Mouse (Mus musculus): ENCODE data around the gene Cfb. TPM values are rescaled to one million over a fixed set of nuclear protein-coding genes. Genes with fewer than 3 reads are reported as not detected.

Gene Cfb
- 0.19 and 0.20 TPM in 2 replicates for total RNA-seq (2012; rRNA removed)
- polyA plus RNA-seq (2012; ENCODE audit: insufficient read depth in 1 of 2, insufficient read length in 2 of 2, low read depth in 1 of 2, low replicate concordance in 2 of 2, missing spikeins in 1 of 2) = 1 to 10 TPM in 1 of 2 experiments, not detected in 1; 3.1 TPM

DNA sequence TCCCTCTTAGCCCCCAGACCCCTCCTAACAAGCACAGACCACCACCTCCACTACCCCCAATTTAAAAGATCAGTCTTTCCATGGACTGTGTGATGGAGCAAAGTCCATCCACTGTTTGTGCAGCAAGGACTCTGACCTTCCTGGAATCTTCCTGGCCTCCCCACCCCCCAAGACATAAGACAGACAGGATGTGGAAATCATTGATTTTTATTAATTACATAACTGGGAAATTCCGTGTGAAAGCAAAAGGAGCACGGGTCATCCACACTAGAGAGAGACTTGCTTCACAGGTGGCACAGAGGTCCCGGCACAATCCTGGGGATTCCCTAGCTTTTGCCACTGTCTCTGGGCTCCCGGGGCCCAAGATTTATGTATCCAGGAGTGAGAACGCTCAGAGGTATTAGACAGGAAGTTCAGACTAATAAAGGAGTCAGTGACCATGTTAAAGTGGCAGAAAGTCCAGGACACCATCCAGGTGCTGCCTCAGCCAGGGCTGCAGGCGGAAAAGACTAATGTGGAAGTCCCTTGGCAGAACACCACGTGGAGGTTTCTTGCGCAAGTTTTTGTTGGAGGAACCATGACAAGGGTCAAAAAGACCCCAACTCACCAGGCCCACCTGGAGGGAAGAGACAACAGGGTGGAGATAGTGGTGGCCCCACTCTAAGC lies at the start of gene Cfb:
TSS of gene Cfb (minus strand) at position 103 of the 666 bp plus-strand sequence.
- Histone ChIP-seq H3K27ac (ENCODE audit: control insufficient read depth, low read depth, low read length) (no peak within 1 kb of the TSS), H3K36me3 (ENCODE audit: control insufficient read depth in 1 of 2, insufficient read depth in 2 of 2, low read length in 2 of 2) (no peaks in the 10 kb centered on the region), H3K9me3 (replicated peaks; ENCODE audit: insufficient read depth, low read length) (no peaks in the 10 kb centered on the region), H3K79me2 (ENCODE audit: control insufficient read depth, insufficient read depth, low read length, poor library complexity) (no peaks in the 10 kb centered on the region), H3K4me3 (ENCODE audit: control insufficient read depth in 1 of 2, insufficient read depth in 1 of 2, low read depth in 2 of 2, low read length in 2 of 2) (no peak within 1 kb of the TSS), H3K27me3 (ENCODE audit: control insufficient read depth in 1 of 2, insufficient read depth in 2 of 2, low read length in 2 of 2) (peaks cover 0 to 1% of the 10 kb centered on the region in 2 experiments; a peak in 1 of 4 replicates), H3K4me1 (ENCODE audit: control insufficient read depth in 1 of 2, insufficient read depth in 2 of 2, low read length in 2 of 2) (no peaks in the 10 kb centered on the region), H3K9ac (ENCODE audit: control insufficient read depth, low read depth, low read length, poor library complexity, severe bottlenecking) (no peak within 1 kb of the TSS)
- no peak for TF ChIP-seq BHLHE40 (IDR thresholded peaks at IDR 0.05; ENCODE audit: borderline replicate concordance, low read depth, low read length)
- no peak for TF ChIP-seq MAZ (IDR thresholded peaks at IDR 0.05; ENCODE audit: low read depth, low read length)
- TF ChIP-seq ETS1 (IDR thresholded peaks at IDR 0.05; ENCODE audit: low read depth, low read length) = no peak
- no peak for TF ChIP-seq POLR2AphosphoS2 (IDR thresholded peaks at IDR 0.05; ENCODE audit: low read length)
- TF ChIP-seq SMC3 (IDR thresholded peaks at IDR 0.05; ENCODE audit: low read depth, low read length) = no peak
- no peak for TF ChIP-seq HCFC1 (IDR thresholded peaks at IDR 0.05; ENCODE audit: low read depth, low read length)
- TF ChIP-seq RCOR1 (IDR thresholded peaks at IDR 0.05; ENCODE audit: low read depth, low read length) = no peak
- no peak for TF ChIP-seq USF1 (IDR thresholded peaks at IDR 0.05; ENCODE audit: low read depth, low read length)
- TF ChIP-seq ZMIZ1 (IDR thresholded peaks at IDR 0.05; ENCODE audit: low read depth, low read length) = no peak
- no peak for TF ChIP-seq TBP (IDR thresholded peaks at IDR 0.05; ENCODE audit: low read depth, low read length)
- no peak for TF ChIP-seq MYB (IDR thresholded peaks at IDR 0.05; ENCODE audit: low read depth, low read length)
- no peak for TF ChIP-seq CTCF (IDR thresholded peaks at IDR 0.05 in 2 of 3, conservative IDR thresholded peaks at IDR 0.05 in 1 of 3; ENCODE audit: control insufficient read depth in 1 of 3, insufficient read depth in 1 of 3, low read depth in 2 of 3, low read length in 3 of 3, poor library complexity in 1 of 3, severe bottlenecking in 1 of 3)
- no peak for TF ChIP-seq ZKSCAN1 (IDR thresholded peaks at IDR 0.05; ENCODE audit: low read depth, low read length)
- TF ChIP-seq UBTF (IDR thresholded peaks at IDR 0.05; ENCODE audit: borderline replicate concordance, insufficient read depth, low read depth, low read length) = no peak
- TF ChIP-seq TCF12 (IDR thresholded peaks at IDR 0.05; ENCODE audit: low read depth, low read length) = no peak
- TF ChIP-seq JUND (IDR thresholded peaks at IDR 0.05; ENCODE audit: low read depth, low read length) = no peak
- TF ChIP-seq ZC3H11A (IDR thresholded peaks at IDR 0.05; ENCODE audit: low read depth, low read length) = no peak
- TF ChIP-seq KAT2A (conservative IDR thresholded peaks at IDR 0.05; ENCODE audit: low read depth, low read length) = no peak
- no peak for TF ChIP-seq NRF1 (IDR thresholded peaks at IDR 0.05; ENCODE audit: insufficient read depth, low read depth, low read length, poor library complexity, severe bottlenecking)
- DNase-seq (ENCODE audit: low read depth, low spot score) = no peak

DNA sequence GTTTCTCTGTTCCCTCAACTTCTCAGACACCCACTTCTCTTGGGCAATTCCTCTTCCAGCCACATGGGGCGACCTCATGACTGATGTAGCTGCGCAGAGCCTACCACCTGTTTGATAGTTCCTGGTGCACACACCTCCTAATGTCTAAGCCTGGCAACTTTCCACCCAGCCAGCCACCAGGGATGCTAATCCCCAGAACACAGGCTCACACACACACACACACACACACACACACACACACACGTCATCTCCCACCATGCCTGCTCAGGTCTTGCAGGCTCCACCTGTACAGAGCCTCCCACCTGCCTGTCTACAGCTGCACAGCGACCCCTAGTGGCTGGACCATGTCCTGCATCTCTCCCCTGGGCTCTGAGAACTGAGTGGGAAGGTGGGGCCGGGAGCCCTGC lies 49.6 kb upstream of the Cfb start:
- Histone ChIP-seq H3K9ac (ENCODE audit: control insufficient read depth, low read depth, low read length, poor library complexity, severe bottlenecking) (no peak overlapping the region), H3K4me3 (ENCODE audit: control insufficient read depth in 1 of 2, insufficient read depth in 1 of 2, low read depth in 2 of 2, low read length in 2 of 2) (no peak overlapping the region), H3K36me3 (ENCODE audit: control insufficient read depth in 1 of 2, insufficient read depth in 2 of 2, low read length in 2 of 2) (peaks cover 0 to 4% of the 10 kb centered on the region in 2 experiments; a peak in 2 of 4 replicates), H3K4me1 (ENCODE audit: control insufficient read depth in 1 of 2, insufficient read depth in 2 of 2, low read length in 2 of 2) (no peaks in the 10 kb centered on the region), H3K9me3 (replicated peaks; ENCODE audit: insufficient read depth, low read length) (no peaks in the 10 kb centered on the region), H3K27me3 (ENCODE audit: control insufficient read depth in 1 of 2, insufficient read depth in 2 of 2, low read length in 2 of 2) (no peaks in the 10 kb centered on the region), H3K79me2 (ENCODE audit: control insufficient read depth, insufficient read depth, low read length, poor library complexity) (no peaks in the 10 kb centered on the region), H3K27ac (ENCODE audit: control insufficient read depth, low read depth, low read length) (no peak overlapping the region)
- TF ChIP-seq SMC3 (IDR thresholded peaks at IDR 0.05; ENCODE audit: low read depth, low read length) (peak; percentile 52), ZC3H11A (IDR thresholded peaks at IDR 0.05; ENCODE audit: low read depth, low read length) (peak; percentile 47; the same call in 1 of the 2 replicates), CTCF (IDR thresholded peaks at IDR 0.05 in 2 of 3, conservative IDR thresholded peaks at IDR 0.05 in 1 of 3; ENCODE audit: control insufficient read depth in 1 of 3, insufficient read depth in 1 of 3, low read depth in 2 of 3, low read length in 3 of 3, poor library complexity in 1 of 3, severe bottlenecking in 1 of 3) (peak; percentile 85 to 98 (median 87)), TAL1 (IDR thresholded peaks at IDR 0.05; ENCODE audit: low read length) (no peak), RAD21 (IDR thresholded peaks at IDR 0.05; ENCODE audit: low read depth, low read length) (peak; percentile 59)
- peak; percentile 73 for DNase-seq (ENCODE audit: low read depth, low spot score)

Data from MEL (cell line).